Mouse (Mus musculus): Measurements from ENCODE around the gene Cachd1. TPM values are rescaled to one million over a fixed set of nuclear protein-coding genes. Genes with fewer than 3 reads are reported as not detected.

The Cachd1 gene
- polyA plus RNA-seq, 1 experiment from 2014 or later, result 10.5 TPM

GRCm38 (mm10) chr4:101062146-101062545 is 285.7 kb downstream of the Cachd1 start:
- H3K4me2 ChIP-seq (ENCODE audit: low read depth, low read length), result no peak overlapping the region
- H3K4me1 ChIP-seq (replicated peaks; ENCODE audit: control insufficient read depth, insufficient read depth, low read length), result no peaks in the 10 kb centered on the region
- no peaks in the 10 kb centered on the region for H3K27me3 ChIP-seq (ENCODE audit: control insufficient read depth, insufficient read depth, low read depth, low read length)
- H3K4me3 ChIP-seq (ENCODE audit: low read length), result no peak overlapping the region
- H3K36me3 ChIP-seq (ENCODE audit: control insufficient read depth, insufficient read depth, low read length), result no peaks in the 10 kb centered on the region
- 39% methylated on average over 2 of the region's 2 CpGs for WGBS
- peak; percentile 99 for ATAC-seq (ENCODE audit: low read depth)
- no peak overlapping the region for H3K27ac ChIP-seq (ENCODE audit: low read length)
- H3K9ac ChIP-seq (ENCODE audit: low read length), result no peak overlapping the region
- 0 out of 2 replicates have a peak, but pooled peaks cover 3% of the 10 kb centered on the region for H3K9me3 ChIP-seq (ENCODE audit: control insufficient read depth, low read length)

DNA sequence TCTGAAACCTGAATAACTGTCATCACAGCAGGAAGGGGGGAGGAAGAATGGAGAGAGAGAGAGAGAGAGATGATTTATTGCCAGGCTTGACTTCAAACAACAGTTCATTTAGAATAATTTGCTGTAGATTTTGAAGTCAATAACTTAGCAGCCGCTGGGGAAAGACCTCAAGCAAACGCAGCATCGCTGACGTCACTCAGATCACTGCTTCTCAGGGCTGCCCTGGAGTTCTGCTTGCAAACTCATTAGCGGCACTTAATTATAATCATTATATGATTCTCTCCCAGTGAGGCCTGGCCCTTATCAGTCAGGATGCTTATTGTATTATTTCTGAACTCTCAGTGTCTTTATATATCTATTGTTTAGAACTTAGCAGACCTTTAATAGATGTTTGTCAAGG is 289.9 kb downstream of the Cachd1 start:
- Histone ChIP-seq H3K27me3 (ENCODE audit: control insufficient read depth, insufficient read depth, low read depth, low read length) (no peaks in the 10 kb centered on the region), H3K4me1 (replicated peaks; ENCODE audit: control insufficient read depth, insufficient read depth, low read length) (peaks cover 5% of the 10 kb centered on the region), H3K27ac (ENCODE audit: low read length) (no peak overlapping the region), H3K4me2 (ENCODE audit: low read depth, low read length) (no peak overlapping the region), H3K9me3 (ENCODE audit: control insufficient read depth, low read length) (no peaks in the 10 kb centered on the region), H3K4me3 (ENCODE audit: low read length) (no peak overlapping the region), H3K9ac (ENCODE audit: low read length) (no peak overlapping the region), H3K36me3 (ENCODE audit: control insufficient read depth, insufficient read depth, low read length) (no peaks in the 10 kb centered on the region)
- ATAC-seq (ENCODE audit: low read depth), result no peak
- 32% methylated on average over 5 of the region's 5 CpGs for WGBS

DNA sequence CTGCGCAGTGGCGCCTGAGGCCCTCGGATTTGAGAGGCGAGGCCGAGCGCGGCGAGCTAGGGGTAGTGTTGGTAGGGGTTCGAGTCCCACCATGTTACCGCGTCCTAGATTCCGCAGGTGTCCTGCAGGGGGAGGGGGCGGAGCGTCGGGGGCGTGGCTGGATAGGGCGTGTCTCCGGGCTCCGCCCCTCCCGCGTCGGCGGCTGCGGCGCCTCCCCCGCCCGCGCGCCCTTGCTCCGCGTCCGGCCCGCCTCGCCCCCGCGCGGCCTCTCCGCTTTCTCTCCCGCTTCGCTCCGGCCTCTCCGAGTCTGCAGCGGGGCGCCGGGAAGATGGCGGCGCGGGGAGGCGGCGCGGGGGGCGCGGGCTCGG is 292.3 kb downstream of the Cachd1 start, which contains the start of gene Raver2:
Gene Raver2, plus strand, starts transcription at position 198 of the 368 bp plus-strand sequence.
- no peaks in the 10 kb centered on the region for H3K36me3 ChIP-seq (ENCODE audit: control insufficient read depth, insufficient read depth, low read length)
- H3K27ac ChIP-seq (ENCODE audit: low read length), result peak within 1 kb of the TSS; percentile 69; the same call in 1 of the 2 replicates
- WGBS, result 2% methylated on average over 29 of the region's 54 CpGs
- ATAC-seq (ENCODE audit: low read depth), result peak; percentile 90
- H3K4me1 ChIP-seq (replicated peaks; ENCODE audit: control insufficient read depth, insufficient read depth, low read length), result peaks cover 5% of the 10 kb centered on the region
- H3K4me2 ChIP-seq (ENCODE audit: low read depth, low read length), result peak within 1 kb of the TSS; percentile 86
- no peaks in the 10 kb centered on the region for H3K9me3 ChIP-seq (ENCODE audit: control insufficient read depth, low read length)
- H3K4me3 ChIP-seq (ENCODE audit: low read length), result peak within 1 kb of the TSS; percentile 87
- peak within 1 kb of the TSS; percentile 85 for H3K9ac ChIP-seq (ENCODE audit: low read length)
- no peaks in the 10 kb centered on the region for H3K27me3 ChIP-seq (ENCODE audit: control insufficient read depth, insufficient read depth, low read depth, low read length)

DNA sequence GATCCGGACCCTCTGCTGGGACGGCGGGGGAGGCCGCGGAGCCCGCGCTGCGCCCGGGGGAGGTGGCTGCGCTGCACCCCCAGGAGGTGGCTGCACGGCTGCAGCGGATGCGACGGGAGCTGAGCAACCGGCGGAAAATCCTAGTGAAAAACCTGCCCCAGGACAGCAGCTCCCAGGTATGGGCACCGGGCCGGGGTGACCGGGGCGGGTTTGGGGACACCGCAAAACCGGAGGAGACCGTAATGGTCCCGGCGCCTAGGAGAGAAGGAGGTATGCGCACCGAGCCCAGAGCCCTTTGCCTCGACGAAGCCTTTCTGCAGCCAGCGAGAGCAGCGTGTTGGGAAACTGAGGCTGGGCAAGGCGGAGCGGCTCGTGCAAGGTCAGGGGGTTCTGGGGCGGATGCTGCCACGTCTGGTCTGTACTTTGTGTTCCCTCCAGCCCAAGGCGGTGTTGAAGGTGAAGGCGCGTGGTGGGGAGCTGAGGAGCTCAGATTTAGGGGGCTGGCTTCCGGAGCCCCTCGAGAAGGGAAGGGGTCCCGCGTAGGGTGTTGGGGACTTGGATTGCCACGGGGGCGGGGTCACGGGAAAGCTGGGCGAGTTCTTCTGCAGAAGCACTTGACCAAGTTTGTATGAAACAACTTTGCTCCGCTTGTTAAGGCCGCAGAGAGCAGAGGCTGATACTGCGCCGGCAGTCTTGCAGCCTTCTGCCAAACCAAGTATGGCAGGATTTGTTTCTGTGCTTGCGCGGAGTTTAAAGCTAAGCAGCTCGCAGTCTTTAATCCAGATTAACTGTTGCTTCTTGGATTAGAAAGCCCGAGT is 292.9 kb downstream of the Cachd1 start:
- no peaks in the 10 kb centered on the region for H3K9me3 ChIP-seq (ENCODE audit: control insufficient read depth, low read length)
- H3K27me3 ChIP-seq (ENCODE audit: control insufficient read depth, insufficient read depth, low read depth, low read length), result no peaks in the 10 kb centered on the region
- H3K4me2 ChIP-seq (ENCODE audit: low read depth, low read length), result peak overlapping the region; percentile 86
- H3K36me3 ChIP-seq (ENCODE audit: control insufficient read depth, insufficient read depth, low read length), result no peaks in the 10 kb centered on the region
- WGBS, result 1% methylated on average over 54 of the region's 55 CpGs
- H3K4me3 ChIP-seq (ENCODE audit: low read length), result peak overlapping the region; percentile 87
- ATAC-seq (ENCODE audit: low read depth), result peak; percentile 63
- peaks cover 5% of the 10 kb centered on the region for H3K4me1 ChIP-seq (replicated peaks; ENCODE audit: control insufficient read depth, insufficient read depth, low read length)
- H3K9ac ChIP-seq (ENCODE audit: low read length), result peak overlapping the region; percentile 85
- peak overlapping the region; percentile 69; the same call in 1 of the 2 replicates for H3K27ac ChIP-seq (ENCODE audit: low read length)

DNA sequence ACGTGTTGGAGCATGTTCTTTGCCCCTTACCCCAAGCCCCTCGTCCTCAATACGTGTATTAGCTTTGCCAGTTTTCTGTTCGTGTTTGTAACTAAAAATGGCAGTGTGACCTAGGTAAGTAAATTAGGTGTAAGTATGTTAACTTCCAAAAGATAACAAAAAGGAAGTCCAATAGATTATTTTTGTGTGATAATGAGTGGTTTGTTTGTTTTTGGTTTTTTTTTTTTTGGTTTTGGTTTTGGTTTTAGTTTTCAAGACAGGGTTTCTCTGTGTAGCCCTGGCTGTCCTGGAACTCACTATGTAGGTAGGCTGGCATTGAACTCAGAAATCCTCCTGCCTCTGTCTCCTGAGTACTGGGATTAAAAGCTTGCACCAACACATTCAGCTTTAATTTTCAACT is 295.1 kb downstream of the Cachd1 start:
- no peak overlapping the region for H3K9ac ChIP-seq (ENCODE audit: low read length)

DNA sequence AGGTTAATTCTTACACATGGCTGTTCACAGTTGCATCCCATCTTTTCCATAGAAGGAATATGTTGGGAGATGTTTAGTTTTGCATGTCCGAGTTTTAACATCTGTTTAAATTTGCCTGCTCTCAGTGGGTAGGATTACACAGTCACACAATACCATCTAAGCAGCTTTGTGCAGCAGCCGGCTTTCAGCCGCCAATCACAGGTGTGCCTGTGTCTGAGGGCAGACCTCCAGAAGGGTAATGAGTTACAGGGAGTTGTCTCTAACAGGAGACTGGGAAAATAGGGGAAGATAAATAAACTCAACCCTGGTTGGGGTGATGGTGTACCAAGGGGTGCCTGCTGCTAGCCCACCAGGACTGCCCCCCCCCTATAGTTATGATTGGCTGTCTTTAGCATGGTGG is 299.9 kb downstream of the Cachd1 start:
- Histone ChIP-seq H3K27ac (ENCODE audit: low read length) (no peak overlapping the region), H3K4me2 (ENCODE audit: low read depth, low read length) (no peak overlapping the region), H3K4me1 (replicated peaks; ENCODE audit: control insufficient read depth, insufficient read depth, low read length) (peaks cover 7% of the 10 kb centered on the region), H3K4me3 (ENCODE audit: low read length) (no peak overlapping the region), H3K27me3 (ENCODE audit: control insufficient read depth, insufficient read depth, low read depth, low read length) (no peaks in the 10 kb centered on the region), H3K36me3 (ENCODE audit: control insufficient read depth, insufficient read depth, low read length) (no peaks in the 10 kb centered on the region), H3K9me3 (ENCODE audit: control insufficient read depth, low read length) (no peaks in the 10 kb centered on the region), H3K9ac (ENCODE audit: low read length) (no peak overlapping the region)
- ATAC-seq (ENCODE audit: low read depth), result no peak
- 28% methylated on average over 3 of the region's 3 CpGs for WGBS

More for the DNA sequence above, 295.1 kb downstream of the Cachd1 start:
- Histone ChIP-seq H3K36me3 (ENCODE audit: control insufficient read depth, insufficient read depth, low read length) (no peaks in the 10 kb centered on the region), H3K27ac (ENCODE audit: low read length) (no peak overlapping the region), H3K4me2 (ENCODE audit: low read depth, low read length) (no peak overlapping the region), H3K4me1 (replicated peaks; ENCODE audit: control insufficient read depth, insufficient read depth, low read length) (peaks cover 5% of the 10 kb centered on the region), H3K9me3 (ENCODE audit: control insufficient read depth, low read length) (no peaks in the 10 kb centered on the region), H3K27me3 (ENCODE audit: control insufficient read depth, insufficient read depth, low read depth, low read length) (no peaks in the 10 kb centered on the region), H3K4me3 (ENCODE audit: low read length) (no peak overlapping the region)
- 57% methylated on average over 4 of the region's 4 CpGs for WGBS
- no peak for ATAC-seq (ENCODE audit: low read depth)

Other genes with a start within 250 kb of the Cachd1 start
- gene Gm10577, start 244.0 kb downstream of the Cachd1 start, polyA plus RNA-seq (2015; fragmentation: Nextera tagmentation; extraction: Ambion mirVana), result not detected in 2 replicates